Mouse (Mus musculus) intestine, postnatal 0 days (tissue): ENCODE measurements at regions not wholly inside any gene's neighbourhood (a gene's known extent, or its start where the extent isn't known, plus 50 kb on each side); places are given as distances from the start of the nearest gene placed in this dataset.

Source experiments
- ATAC-seq: fragments of 200-750 bp; cut with Nextera tagmentation; 2 replicates; pipeline ENCODE4 v1.8.0; 2017; ENCODE audit warnings: mild to moderate bottlenecking, moderate TSS enrichment, moderate library complexity
- H3K27ac ChIP-seq: fragments of 300-500 bp; sonication (generic); 2 replicates; pipeline ENCODE4 v1.5.1; 2014; ENCODE audit warnings: mild to moderate bottlenecking, low read depth, low read length, moderate library complexity
- H3K27me3 ChIP-seq: fragments of 300-500 bp; sonication (generic); replicated peaks from 2 replicates; pipeline ENCODE4 v1.6.1; 2014; ENCODE audit warnings: low read length, mixed read lengths; ENCODE audit not compliant: control insufficient read depth, insufficient read depth
- H3K36me3 ChIP-seq: fragments of 300-500 bp; sonication (generic); 2 replicates; pipeline ENCODE4 v1.6.1; 2014; ENCODE audit warnings: mild to moderate bottlenecking, moderate library complexity; ENCODE audit not compliant: control insufficient read depth, insufficient read depth
- H3K4me1 ChIP-seq: fragments of 300-500 bp; sonication (generic); replicated peaks from 2 replicates; pipeline ENCODE4 v1.6.1; 2014; ENCODE audit warnings: antibody characterized with exemption, low read length, mixed read lengths; ENCODE audit not compliant: control insufficient read depth, insufficient read depth
- H3K4me2 ChIP-seq: fragments of 300-500 bp; sonication (generic); replicated peaks from 2 replicates; pipeline ENCODE4 v1.6.1; 2014; ENCODE audit warnings: low read depth, mild to moderate bottlenecking, moderate library complexity
- H3K4me3 ChIP-seq: fragments of 300-500 bp; sonication (generic); 2 replicates; pipeline ENCODE4 v1.5.1; 2014; ENCODE audit warnings: low read depth, low read length
- H3K9ac ChIP-seq: fragments of 300-500 bp; sonication (generic); 2 replicates; pipeline ENCODE4 v1.6.1; 2014; ENCODE audit warnings: mild to moderate bottlenecking, low read depth, low read length
- H3K9me3 ChIP-seq: fragments of 300-500 bp; sonication (generic); 2 replicates; pipeline ENCODE4 v1.6.1; 2016; ENCODE audit warnings: mixed run types; ENCODE audit not compliant: control insufficient read depth
- CTCF ChIP-seq: sonication (generic); IDR thresholded peaks from 2 replicates; pipeline ENCODE4 v1.5.1; 2016; ENCODE audit warnings: low read depth, mild to moderate bottlenecking, control low read depth, antibody characterized with exemption, moderate library complexity
- WGBS: fragments of 180-500 bp; shearing (Covaris S2); extraction: QIAGEN DNeasy Blood & Tissue Kit; methylation state at CpG from one replicate; pipeline ENCODE4 v1.1.7; 2014; 5-methylcytosine and 5-hydroxymethylcytosine counted together

DNA sequence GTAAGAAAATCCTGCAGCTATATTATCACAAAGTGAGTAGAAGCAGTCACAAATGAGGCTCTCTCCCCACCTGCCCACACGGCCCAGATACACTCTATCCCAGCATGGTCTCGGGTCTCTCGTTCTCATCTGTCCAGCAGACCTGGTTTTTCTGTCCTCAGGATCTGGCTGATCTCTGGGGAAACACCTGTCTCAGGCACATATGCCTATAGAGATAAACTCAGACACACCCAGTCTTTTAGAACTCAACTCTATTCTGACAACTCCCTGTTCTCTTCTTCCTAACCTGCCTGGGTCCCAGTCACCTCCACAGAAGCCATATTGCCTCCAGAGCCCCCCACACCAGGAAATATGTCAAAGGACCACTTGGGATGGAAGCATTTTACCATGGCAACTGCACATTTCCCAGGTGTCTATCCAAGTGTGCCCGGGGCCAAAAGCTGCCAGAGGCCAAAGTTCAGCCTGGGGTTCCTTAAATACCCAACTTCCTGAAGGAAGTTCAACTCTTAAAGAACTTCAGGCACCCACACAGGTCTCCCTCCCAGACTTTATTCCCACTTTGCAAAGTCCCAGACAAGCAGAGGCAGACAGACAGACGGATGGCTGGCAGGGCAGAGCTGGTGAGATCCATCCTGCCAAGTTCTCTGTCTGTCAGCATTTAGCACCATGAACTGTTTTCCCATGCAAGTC, 279.0 kb downstream of the Cdh26 start:
- Histone ChIP-seq H3K9ac (no peak overlapping the region), H3K27ac (no peak overlapping the region), H3K4me3 (no peak overlapping the region), H3K4me2 (no peak overlapping the region), H3K9me3 (no peaks in the 10 kb centered on the region), H3K36me3 (no peaks in the 10 kb centered on the region), H3K27me3 (no peaks in the 10 kb centered on the region), H3K4me1 (no peaks in the 10 kb centered on the region; the same call in 1 of the 2 replicates)
- 25% methylated on average over 5 of the region's 5 CpGs for WGBS
- no peak for TF ChIP-seq CTCF
- ATAC-seq: 0 out of 2 replicates have a peak, but pooled peaks have one; percentile 43

DNA sequence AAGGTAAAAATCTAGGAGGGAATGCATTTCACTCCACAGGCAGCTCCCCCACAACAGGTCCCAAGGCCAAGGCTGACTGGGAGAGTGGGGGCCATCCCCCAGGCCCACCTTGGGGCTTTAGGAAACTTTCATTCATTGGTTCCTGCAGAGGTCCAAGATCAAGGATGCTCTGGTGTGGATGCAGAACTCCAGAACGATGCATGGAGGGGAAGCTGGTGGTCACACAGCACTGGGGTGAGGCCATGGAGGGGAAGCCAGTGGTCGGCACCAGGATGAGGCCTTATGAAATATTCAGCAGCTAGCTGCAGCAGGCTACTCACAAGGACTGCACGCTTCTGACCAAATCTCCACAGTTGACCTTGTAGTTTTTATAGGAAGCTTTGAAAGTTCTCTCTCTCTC, 279.7 kb downstream of the Cdh26 start:
- Histone ChIP-seq H3K4me3 (no peak overlapping the region), H3K4me1 (peaks cover 4% of the 10 kb centered on the region; the same call in 1 of the 2 replicates), H3K4me2 (no peak overlapping the region), H3K9ac (no peak overlapping the region), H3K9me3 (no peaks in the 10 kb centered on the region), H3K27ac (no peak overlapping the region), H3K27me3 (no peaks in the 10 kb centered on the region), H3K36me3 (no peaks in the 10 kb centered on the region)
- no peak for TF ChIP-seq CTCF
- ATAC-seq: no peak
- WGBS: 84% methylated on average over 3 of the region's 3 CpGs

DNA sequence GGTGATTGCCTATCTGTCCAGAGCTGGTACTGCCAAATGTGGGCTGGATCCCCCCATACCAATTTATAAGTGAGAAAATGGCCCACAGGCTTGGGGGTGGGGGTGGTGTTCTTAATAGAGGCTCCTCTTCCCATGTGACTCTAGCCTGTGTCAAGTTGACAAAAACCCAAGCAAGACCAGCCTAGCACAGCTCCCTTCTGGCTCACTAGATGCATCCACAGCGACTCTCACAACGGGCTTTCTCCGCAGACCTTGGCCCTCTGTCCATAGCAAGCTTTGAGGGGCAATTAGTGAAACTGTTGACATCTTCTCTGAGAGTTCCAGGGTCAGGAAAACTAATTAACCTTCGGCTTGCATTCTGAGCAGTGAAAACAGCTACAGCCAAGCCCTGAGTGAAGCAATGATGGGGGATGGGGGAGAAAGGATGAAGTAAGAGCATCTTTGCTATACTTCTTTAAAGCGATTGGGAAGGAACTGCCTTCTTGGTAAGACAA, 281.3 kb downstream of the Cdh26 start:
- no peak for TF ChIP-seq CTCF
- ATAC-seq: no peak
- H3K4me2 ChIP-seq: no peak overlapping the region
- H3K9me3 ChIP-seq: no peaks in the 10 kb centered on the region
- no peak overlapping the region for H3K9ac ChIP-seq
- H3K4me1 ChIP-seq: peaks cover 11% of the 10 kb centered on the region; the same call in 1 of the 2 replicates
- no peaks in the 10 kb centered on the region for H3K36me3 ChIP-seq
- H3K4me3 ChIP-seq: no peak overlapping the region
- no peaks in the 10 kb centered on the region for H3K27me3 ChIP-seq
- 62% methylated on average over 5 of the region's 5 CpGs for WGBS
- no peak overlapping the region for H3K27ac ChIP-seq

GRCm38 (mm10) chr2:178712391-178712892, 282.1 kb downstream of the Cdh26 start:
- H3K27me3 ChIP-seq: no peaks in the 10 kb centered on the region
- TF ChIP-seq CTCF: no peak
- H3K4me3 ChIP-seq: no peak overlapping the region
- 63% methylated on average over 9 of the region's 9 CpGs for WGBS
- H3K36me3 ChIP-seq: no peaks in the 10 kb centered on the region
- no peak overlapping the region for H3K4me2 ChIP-seq
- no peak for ATAC-seq
- H3K9me3 ChIP-seq: no peaks in the 10 kb centered on the region
- peaks cover 11% of the 10 kb centered on the region; the same call in 1 of the 2 replicates for H3K4me1 ChIP-seq
- H3K9ac ChIP-seq: no peak overlapping the region
- no peak overlapping the region for H3K27ac ChIP-seq

GRCm38 (mm10) chr2:178715500-178716245, 285.3 kb downstream of the Cdh26 start:
- no peaks in the 10 kb centered on the region for H3K9me3 ChIP-seq
- 52% methylated on average over 5 of the region's 5 CpGs for WGBS
- H3K4me2 ChIP-seq: peak overlapping the region; percentile 17; the same call in 1 of the 2 replicates
- TF ChIP-seq CTCF: 0 out of 2 replicates have a peak, but pooled peaks have one; percentile 6
- H3K4me3 ChIP-seq: no peak overlapping the region
- no peak overlapping the region for H3K27ac ChIP-seq
- H3K9ac ChIP-seq: no peak overlapping the region
- no peaks in the 10 kb centered on the region for H3K36me3 ChIP-seq
- peaks cover 11% of the 10 kb centered on the region; the same call in 1 of the 2 replicates for H3K4me1 ChIP-seq
- peak; percentile 88 for ATAC-seq
- H3K27me3 ChIP-seq: no peaks in the 10 kb centered on the region

DNA sequence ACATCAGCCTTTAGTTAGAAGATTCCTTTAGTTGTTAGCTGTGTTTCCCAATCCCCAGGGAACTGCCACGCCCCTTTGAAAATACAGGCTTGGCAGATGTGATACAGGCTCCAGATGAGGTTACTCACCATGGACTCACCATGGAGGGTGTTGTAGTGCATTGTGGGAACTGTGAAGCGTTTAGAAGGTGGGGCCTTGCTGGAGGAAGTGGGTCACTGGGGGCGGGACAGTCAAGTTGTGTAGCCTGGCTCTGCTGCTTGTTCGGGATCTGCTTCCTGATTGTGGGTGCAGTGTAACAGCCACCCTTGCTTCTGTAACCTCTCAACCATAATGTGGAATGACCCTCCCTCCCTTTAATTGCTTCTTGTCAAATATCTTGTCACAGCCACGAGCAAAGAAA, 287.7 kb downstream of the Cdh26 start:
- H3K9ac ChIP-seq: no peak overlapping the region
- no peaks in the 10 kb centered on the region for H3K36me3 ChIP-seq
- no peak for ATAC-seq
- no peaks in the 10 kb centered on the region for H3K9me3 ChIP-seq
- no peak overlapping the region for H3K4me2 ChIP-seq
- H3K4me1 ChIP-seq: peaks cover 11% of the 10 kb centered on the region; the same call in 1 of the 2 replicates
- TF ChIP-seq CTCF: no peak
- H3K4me3 ChIP-seq: no peak overlapping the region
- WGBS: 74% methylated on average over 5 of the region's 5 CpGs
- no peak overlapping the region for H3K27ac ChIP-seq
- H3K27me3 ChIP-seq: no peaks in the 10 kb centered on the region
